7 mouse cellular contexts compared by ENCODE assay signal in the genomic region with DNA sequence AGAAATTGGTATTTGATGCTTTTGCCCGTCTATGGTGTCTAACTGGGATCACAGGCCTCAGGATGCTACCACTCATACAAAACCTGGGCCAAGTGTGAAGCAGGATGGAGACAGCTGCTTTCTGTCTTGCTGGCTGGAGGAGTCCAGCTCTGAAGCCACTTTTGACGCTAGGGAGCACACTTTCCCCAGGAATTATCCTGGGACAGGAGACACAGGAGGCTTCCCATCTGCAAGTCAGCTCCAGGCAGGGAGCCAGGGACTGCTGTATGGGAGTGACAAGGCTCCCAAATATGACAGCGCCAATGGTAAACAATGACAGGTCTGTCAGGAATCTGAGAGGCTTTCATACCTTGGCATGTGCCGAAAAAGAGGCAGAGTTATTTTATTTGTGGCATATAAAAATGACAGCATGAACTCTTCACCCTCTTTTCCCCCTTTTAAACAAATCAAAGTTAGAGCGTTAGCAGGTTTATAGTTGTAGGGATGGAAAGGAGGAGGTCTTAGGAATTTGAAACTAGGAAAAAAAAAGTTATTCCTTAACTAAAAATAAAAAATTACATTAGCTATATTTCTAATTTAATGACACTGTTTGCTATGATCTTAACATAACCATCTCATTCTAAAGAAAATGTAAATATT.
DNase-seq lines count a peak whose midpoint lies in the region; ATAC-seq and TF ChIP-seq lines count a peak whose summit lies in the region.

No protein-coding gene starts in this region.

- H3K4me2 ChIP-seq in kidney, postnatal 0 days (ENCODE audit: low read length) = no peak overlapping the region
- H3K4me2 ChIP-seq in limb, embryonic 13.5 days (replicated peaks) = no peak overlapping the region

- H3K4me1 ChIP-seq in kidney, postnatal 0 days (replicated peaks; ENCODE audit: insufficient read depth, low read length) = no peaks in the 10 kb centered on the region
- H3K4me1 ChIP-seq in limb, embryonic 13.5 days = no peaks in the 10 kb centered on the region

- peak; percentile 81 for DNase-seq in brain, adult 2 months (ENCODE audit: low read depth, low spot score)
- peak; percentile 70 to 74 for DNase-seq in cerebellum, postnatal 14 days
- peak; percentile 26 to 50 for DNase-seq in frontal cortex, postnatal 10 days (ENCODE audit: low spot score in 2 of 2)
- peak; percentile 64 for DNase-seq in kidney, postnatal 0 days (ENCODE audit: low spot score)
- DNase-seq in retina, postnatal 1 day = peak; percentile 90

- H3K9me3 ChIP-seq in kidney, postnatal 0 days (replicated peaks; ENCODE audit: low read length) = no peaks in the 10 kb centered on the region
- H3K9me3 ChIP-seq in limb, embryonic 13.5 days = no peaks in the 10 kb centered on the region

- H3K4me3 ChIP-seq in kidney, postnatal 0 days (replicated peaks; ENCODE audit: low read depth, low read length) = no peak overlapping the region
- no peak overlapping the region for H3K4me3 ChIP-seq in limb, embryonic 13.5 days

- no peak overlapping the region for H3K27ac ChIP-seq in kidney, postnatal 0 days
- H3K27ac ChIP-seq in limb, embryonic 13.5 days = no peak overlapping the region

- ATAC-seq in kidney, postnatal 0 days (replicated peaks; ENCODE audit: low FRiP score, low read depth) = no peak
- peak; percentile 36; the same call in 1 of the 2 replicates for ATAC-seq in limb, embryonic 13.5 days (ENCODE audit: low FRiP score, low read depth)
- ATAC-seq in megakaryocyte, adult 5-6 weeks (ENCODE audit: poor library complexity, severe bottlenecking) = no peak

- peak; percentile 57 for TF ChIP-seq CTCF in kidney, postnatal 0 days (IDR thresholded peaks at IDR 0.05; ENCODE audit: low read depth)

- no peak overlapping the region for H3K9ac ChIP-seq in kidney, postnatal 0 days (ENCODE audit: low read depth, low read length)
- H3K9ac ChIP-seq in limb, embryonic 13.5 days = no peak overlapping the region

- no peaks in the 10 kb centered on the region for H3K27me3 ChIP-seq in kidney, postnatal 0 days (ENCODE audit: insufficient read depth, low read length)
- H3K27me3 ChIP-seq in limb, embryonic 13.5 days = no peaks in the 10 kb centered on the region

- H3K36me3 ChIP-seq in kidney, postnatal 0 days (ENCODE audit: insufficient read depth, low read length) = no peaks in the 10 kb centered on the region
- no peaks in the 10 kb centered on the region for H3K36me3 ChIP-seq in limb, embryonic 13.5 days

- 17% methylated on average over 5 of the region's 5 CpGs for WGBS in kidney, postnatal 0 days
- WGBS in limb, embryonic 13.5 days = 33% methylated on average over 5 of the region's 5 CpGs

Comparison
In these comparisons a context has a peak if more than half of its experiments do, and no peak if none do; other contexts are left out.
1. DNase-seq: peak in every context shown above with its lines; median percentile 90 in retina, postnatal 1 day; 81 in brain, adult 2 months; 72 in cerebellum, postnatal 14 days; 64 in kidney, postnatal 0 days; 38 in frontal cortex, postnatal 10 days.